Mouse (Mus musculus): ENCODE results near the gene Prdm10. TPM values are rescaled to one million over a fixed set of nuclear protein-coding genes. Genes with fewer than 3 reads are reported as not detected.

Gene Prdm10
- total RNA-seq, 2 experiments from 2014 or later: 17.3 to 21.2 TPM

DNA sequence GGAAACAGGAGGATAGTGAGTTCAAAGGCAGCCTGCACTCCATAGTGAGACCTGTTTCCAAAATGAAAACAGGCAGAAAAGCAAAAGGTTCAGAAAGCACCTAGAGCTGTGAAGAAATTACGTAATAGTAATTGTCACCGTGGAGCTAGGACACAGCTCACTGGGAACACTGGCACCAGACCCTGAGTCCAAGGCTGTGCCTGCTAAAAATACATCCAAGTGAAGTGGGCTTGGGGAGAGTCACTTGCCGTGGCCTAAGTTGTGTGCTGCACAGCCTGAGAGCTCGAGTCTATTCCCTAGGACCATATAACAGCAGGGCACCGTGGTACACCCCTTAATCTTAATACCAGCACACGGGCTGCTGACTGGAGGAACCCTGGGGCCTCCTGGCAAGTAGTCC lies 18.4 kb downstream of the Prdm10 start:
- DNase-seq (ENCODE audit: low spot score in 2 of 2): no peak

GRCm38 (mm10) chr9:31300525-31300924 lies 20.2 kb downstream of the Prdm10 start:
- intact Hi-C loops (cut with DNase I): no loop called here
- DNase-seq (ENCODE audit: low spot score in 2 of 2): no peak

More for the DNA sequence above, 18.4 kb downstream of the Prdm10 start:
- intact Hi-C loops (cut with DNase I): no loop called here

- no peak for DNase-seq (ENCODE audit: low spot score in 2 of 2)
- intact Hi-C loops (cut with DNase I): no loop called here
Observed at GRCm38 (mm10) chr9:31301107-31301506, 20.8 kb downstream of the Prdm10 start.

- intact Hi-C loops (cut with DNase I): no loop called here
- no peak for DNase-seq (ENCODE audit: low spot score in 2 of 2)
Observed at GRCm38 (mm10) chr9:31301526-31302311, 21.4 kb downstream of the Prdm10 start.

- no peak for DNase-seq (ENCODE audit: low spot score in 2 of 2)
- intact Hi-C loops (cut with DNase I): no loop called here
Observed at GRCm38 (mm10) chr9:31304358-31304757, 24.0 kb downstream of the Prdm10 start.

DNA sequence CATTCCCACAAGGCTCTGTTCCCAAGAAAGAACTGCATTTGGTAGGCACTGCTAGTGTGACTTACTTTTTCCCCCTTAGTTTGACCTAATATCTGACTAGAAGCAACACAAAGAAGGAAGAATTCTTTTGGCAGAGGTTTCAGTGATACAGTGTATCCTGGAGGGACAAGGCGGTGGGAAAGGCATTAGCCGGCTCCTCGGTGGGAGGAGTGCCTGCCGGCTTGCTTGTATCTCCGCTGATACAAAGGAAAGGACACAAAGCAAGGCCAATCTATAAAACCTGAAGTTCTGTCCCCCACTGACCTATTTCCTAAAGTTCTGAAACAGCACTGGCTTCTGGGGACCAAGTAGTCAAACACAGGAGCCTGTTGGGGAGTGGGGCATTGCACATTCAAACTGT lies 24.8 kb downstream of the Prdm10 start:
- DNase-seq (ENCODE audit: low spot score in 2 of 2): no peak
- intact Hi-C loops (cut with DNase I): no loop called here

DNA sequence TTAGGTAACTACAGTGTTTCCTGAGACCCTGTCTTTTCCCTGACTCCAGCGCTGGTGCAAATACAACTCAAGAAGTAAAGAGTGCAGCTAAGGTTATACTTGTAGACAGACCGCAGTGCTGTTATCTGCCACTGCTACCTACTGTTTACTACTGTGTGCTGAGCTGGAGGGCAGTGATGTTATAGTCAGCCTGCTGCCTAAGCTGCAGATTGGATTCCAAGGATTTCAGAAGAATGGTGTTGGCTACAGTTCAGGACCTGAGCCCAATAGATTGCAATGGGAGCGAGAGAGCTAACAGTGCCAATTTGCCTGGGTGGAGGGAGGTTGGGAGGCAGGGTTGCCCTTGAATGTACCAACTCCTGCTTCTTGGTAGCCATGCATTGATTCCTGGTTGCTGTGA lies 25.5 kb downstream of the Prdm10 start:
- intact Hi-C loops (cut with DNase I): no loop called here
- no peak for DNase-seq (ENCODE audit: low spot score in 2 of 2)

DNA sequence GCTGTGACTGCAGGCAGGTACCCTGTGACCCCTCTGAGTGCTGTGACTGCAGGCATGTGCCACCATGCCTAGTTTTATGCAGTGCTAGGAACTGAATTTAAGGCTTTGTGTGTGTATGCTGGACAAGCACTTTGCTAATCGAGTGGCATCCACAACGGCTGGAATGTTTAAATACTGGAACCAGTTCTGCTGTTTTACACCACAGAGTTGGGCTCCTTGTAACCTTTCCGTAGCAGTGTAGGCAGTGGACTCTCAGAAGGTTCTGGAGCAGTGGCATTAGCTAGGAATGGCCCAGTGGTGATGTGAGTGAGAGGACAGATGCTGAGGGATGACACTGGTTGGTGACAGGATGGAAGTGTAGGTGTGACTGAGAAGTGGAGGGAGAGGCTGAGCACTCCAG lies 26.9 kb downstream of the Prdm10 start:
- DNase-seq (ENCODE audit: low spot score in 2 of 2): no peak
- intact Hi-C loops (cut with DNase I): no loop called here

DNA sequence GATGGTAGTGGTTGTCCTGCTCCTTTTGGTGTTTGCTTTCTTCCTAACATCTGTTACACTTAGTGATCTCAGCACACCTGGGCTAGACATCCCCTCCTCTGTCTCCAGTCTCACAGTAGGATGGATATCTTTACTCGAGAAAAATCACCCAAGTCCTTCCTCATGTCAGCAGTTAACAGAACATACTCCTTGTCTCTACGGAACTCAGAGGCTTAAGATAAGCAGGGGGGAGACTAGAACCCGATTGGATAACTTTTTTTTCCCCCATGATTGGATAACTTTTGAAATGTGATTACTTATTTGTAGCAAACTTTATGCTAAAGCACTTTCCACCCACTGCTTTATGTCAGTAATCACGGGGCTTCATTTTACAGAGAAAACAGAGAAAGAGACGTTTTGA lies 28.7 kb downstream of the Prdm10 start:
- intact Hi-C loops (cut with DNase I): no loop called here
- no peak for DNase-seq (ENCODE audit: low spot score in 2 of 2)

GRCm38 (mm10) chr9:31310662-31311061 lies 30.3 kb downstream of the Prdm10 start:
- intact Hi-C loops (cut with DNase I): no loop called here
- DNase-seq (ENCODE audit: low spot score in 2 of 2): no peak

- no peak for DNase-seq (ENCODE audit: low spot score in 2 of 2)
- intact Hi-C loops (cut with DNase I): no loop called here
Observed at GRCm38 (mm10) chr9:31313876-31314275, 33.5 kb downstream of the Prdm10 start.

DNA sequence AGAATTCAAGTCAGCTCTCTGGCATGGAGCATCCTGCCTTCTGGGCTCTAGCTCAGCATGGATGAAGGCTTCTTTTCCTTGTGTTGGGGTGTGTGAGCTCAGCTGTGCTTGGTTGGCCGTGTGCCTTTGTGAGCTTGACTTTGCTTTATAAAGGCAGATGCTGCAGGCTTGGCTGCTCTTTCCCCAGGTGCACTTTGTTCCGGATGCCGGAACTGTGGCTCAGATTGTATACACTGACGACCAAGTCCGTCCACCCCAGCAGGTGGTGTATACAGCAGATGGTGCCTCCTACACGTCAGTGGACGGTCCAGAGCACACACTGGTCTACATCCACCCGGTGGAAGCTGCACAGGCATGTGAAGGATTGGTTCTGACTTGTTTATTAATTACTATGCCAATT lies 35.6 kb downstream of the Prdm10 start:
- intact Hi-C loops (cut with DNase I): no loop called here
- DNase-seq (ENCODE audit: low spot score in 2 of 2): no peak

GRCm38 (mm10) chr9:31318956-31319355 lies 38.6 kb downstream of the Prdm10 start:
- DNase-seq (ENCODE audit: low spot score in 2 of 2): no peak
- intact Hi-C loops (cut with DNase I): no loop called here

- intact Hi-C loops (cut with DNase I): no loop called here
Observed at GRCm38 (mm10) chr9:31320734-31321133, 40.4 kb downstream of the Prdm10 start.

DNA sequence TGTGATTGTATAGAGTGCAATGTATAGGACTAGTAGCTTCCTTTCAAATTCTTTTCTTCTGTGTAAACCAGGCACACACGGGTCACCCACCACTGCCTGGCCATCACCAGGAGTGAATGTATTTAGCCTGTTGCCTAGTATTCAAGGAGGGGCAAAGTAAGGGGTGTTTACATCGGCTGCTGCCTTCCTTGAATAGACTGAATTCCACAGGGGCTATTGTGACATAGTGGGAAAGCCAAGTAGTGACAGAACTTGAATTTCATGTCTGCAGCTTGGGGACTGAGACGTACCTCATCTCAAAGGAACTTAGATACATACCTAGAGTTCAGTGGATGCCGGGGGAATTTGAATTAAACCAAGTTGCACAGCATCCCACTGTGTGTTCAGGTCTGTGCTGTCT lies 41.2 kb downstream of the Prdm10 start:
- intact Hi-C loops (cut with DNase I): no loop called here
- DNase-seq (ENCODE audit: low spot score in 2 of 2): no peak

More at GRCm38 (mm10) chr9:31320734-31321133, 40.4 kb downstream of the Prdm10 start:
- no peak for DNase-seq (ENCODE audit: low spot score in 2 of 2)

DNA sequence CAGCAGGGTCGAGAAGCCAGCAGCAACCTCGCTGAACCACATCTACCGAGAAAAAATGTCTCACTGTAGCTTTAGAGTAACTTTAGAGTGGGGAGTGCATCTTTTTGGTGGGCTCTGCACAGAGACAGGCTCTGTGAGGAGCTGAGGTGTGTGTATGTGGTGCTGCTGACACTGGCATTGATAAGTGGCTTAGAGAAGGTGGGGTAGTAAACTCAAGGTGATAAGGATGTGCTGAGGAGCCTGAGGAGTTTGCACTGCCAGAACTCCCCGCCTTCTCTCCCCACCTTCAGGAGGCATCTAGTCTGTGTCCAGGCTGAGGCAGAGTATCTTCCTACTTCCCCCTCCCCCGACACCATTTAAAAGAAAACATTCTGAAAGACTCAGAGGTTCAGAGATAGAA lies 41.8 kb downstream of the Prdm10 start:
- DNase-seq (ENCODE audit: low spot score in 2 of 2): no peak
- intact Hi-C loops (cut with DNase I): no loop called here

DNA sequence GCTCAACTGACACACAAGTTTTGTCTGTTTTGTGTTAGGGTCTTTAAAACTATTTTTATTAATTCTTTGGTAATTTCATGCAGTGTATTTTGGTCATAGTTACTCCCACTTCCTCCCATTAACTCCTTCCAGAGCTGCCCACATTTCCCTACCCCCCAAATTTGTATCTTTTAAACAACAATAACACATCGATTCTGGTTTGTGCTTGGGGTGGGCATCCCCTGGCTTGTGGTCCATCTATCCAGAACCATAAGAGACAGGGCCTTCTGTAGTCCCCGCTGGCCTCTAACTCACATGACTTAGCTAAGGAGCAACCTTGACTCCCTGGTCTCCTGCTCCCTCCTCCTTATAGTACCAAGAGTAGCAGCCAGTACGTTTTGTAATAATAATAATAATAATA lies 50.5 kb downstream of the Prdm10 start:
- intact Hi-C loops (cut with DNase I): no loop called here
- DNase-seq (ENCODE audit: low spot score in 2 of 2): no peak

DNA sequence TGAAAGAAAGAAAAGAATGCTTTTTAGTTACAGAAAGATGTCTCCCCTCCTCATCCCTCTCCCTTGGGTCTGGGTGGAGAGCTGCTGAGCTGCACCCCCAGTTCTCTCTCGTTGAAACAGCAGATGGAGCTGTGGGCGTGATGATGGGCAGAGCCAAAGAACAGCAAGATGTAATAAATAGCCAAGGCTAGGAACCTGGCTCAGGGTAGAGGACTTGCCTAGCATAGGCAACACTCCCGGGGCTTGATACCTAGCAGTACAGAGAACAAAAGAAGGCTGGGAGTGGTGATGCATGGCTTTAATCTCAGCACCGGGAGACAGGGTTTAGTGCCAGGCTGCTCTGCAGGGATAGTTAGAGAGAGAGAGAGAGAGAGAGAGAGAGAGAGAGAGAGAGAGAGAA lies 50.9 kb downstream of the Prdm10 start:
- intact Hi-C loops (cut with DNase I): no loop called here
- DNase-seq (ENCODE audit: low spot score in 2 of 2): peak; percentile 67 to 68

GRCm38 (mm10) chr9:31331906-31332305 lies 51.6 kb downstream of the Prdm10 start:
- intact Hi-C loops (cut with DNase I): no loop called here
- peak in 1 of 2 experiments; percentile 19 for DNase-seq (ENCODE audit: low spot score in 2 of 2)

GRCm38 (mm10) chr9:31332826-31333225 lies 52.5 kb downstream of the Prdm10 start:
- no peak for DNase-seq (ENCODE audit: low spot score in 2 of 2)
- intact Hi-C loops (cut with DNase I): no loop called here

GRCm38 (mm10) chr9:31334991-31335390 lies 54.7 kb downstream of the Prdm10 start:
- DNase-seq (ENCODE audit: low spot score in 2 of 2): no peak
- intact Hi-C loops (cut with DNase I): no loop called here

Data from left cerebral cortex, postnatal 14 days (tissue).